Mouse (Mus musculus) spleen, postnatal 0 days (tissue): ENCODE data around the gene Ugt1a5. TPM values are rescaled to one million over a fixed set of nuclear protein-coding genes. Genes with fewer than 3 reads are reported as not detected.

Source experiments
- polyA plus RNA-seq: library from polyadenylated mRNA; unstranded; fragments of >200 nt; fragmentation: Nextera tagmentation; extraction: Ambion mirVana; gene quantifications from 2 replicates; pipeline ENCODE4 v1.2.1, GENCODE M21; 2015

The Ugt1a5 gene
- polyA plus RNA-seq, result 0.11 TPM in 1 of 2 replicates, not detected in the other

GRCm38 (mm10) chr1:88165711-88166110 lies at the start of gene Ugt1a5:
Gene Ugt1a5 (plus strand): TSS chr1:88166012.

GRCm38 (mm10) chr1:88134457-88135011 lies 31.3 kb upstream of the Ugt1a5 start, which contains the start of gene Ugt1a6a:
Gene Ugt1a6a (plus strand): TSS chr1:88134809.

GRCm38 (mm10) chr1:88200456-88200855 lies 34.6 kb downstream of the Ugt1a5 start, which contains the start of gene Ugt1a2:
Gene Ugt1a2 (plus strand): TSS chr1:88200601.

GRCm38 (mm10) chr1:88205294-88205922 lies 39.6 kb downstream of the Ugt1a5 start, which contains the start of gene Dnajb3:
Gene Dnajb3 (minus strand): TSS chr1:88205782.

GRCm38 (mm10) chr1:88211812-88212211 lies 46.0 kb downstream of the Ugt1a5 start, which contains the start of gene Ugt1a1:
Gene Ugt1a1 (plus strand): TSS chr1:88211959.

GRCm38 (mm10) chr1:88226670-88227379 lies 61.0 kb downstream of the Ugt1a5 start, which contains the start of gene Mroh2a:
Gene Mroh2a (plus strand): TSS chr1:88226986.

Other genes starting within 250 kb of the Ugt1a5 start
- gene Usp40, start 157.5 kb upstream of the Ugt1a5 start, polyA plus RNA-seq, result 7.0 and 10.0 TPM in 2 replicates
- not detected in 2 replicates for gene Ugt1a10, start 110.6 kb upstream of the Ugt1a5 start, polyA plus RNA-seq
- gene Ugt1a9, start 95.2 kb upstream of the Ugt1a5 start, polyA plus RNA-seq, result not detected in 2 replicates
- gene Ugt1a8, start 78.2 kb upstream of the Ugt1a5 start, polyA plus RNA-seq, result not detected in 2 replicates
- 7.3 and 9.5 TPM in 2 replicates for gene Ugt1a7c, start 71.0 kb upstream of the Ugt1a5 start, polyA plus RNA-seq
- gene Ugt1a6b, start 62.8 kb upstream of the Ugt1a5 start, polyA plus RNA-seq, result 0.33 and 0.45 TPM in 2 replicates
- gene Ugt1a6a, start 31.2 kb upstream of the Ugt1a5 start, polyA plus RNA-seq, result 3.0 and 5.0 TPM in 2 replicates
- 0.05 and 0.40 TPM in 2 replicates for gene Ugt1a2, start 34.6 kb downstream of the Ugt1a5 start, polyA plus RNA-seq
- gene Dnajb3, start 39.8 kb downstream of the Ugt1a5 start, polyA plus RNA-seq, result 13.2 and 15.6 TPM in 2 replicates
- gene Ugt1a1, start 45.9 kb downstream of the Ugt1a5 start, polyA plus RNA-seq, result 0.25 and 0.57 TPM in 2 replicates
- gene Mroh2a, start 61.0 kb downstream of the Ugt1a5 start, polyA plus RNA-seq, result 0.69 and 0.73 TPM in 2 replicates
- gene Hjurp, start 111.6 kb downstream of the Ugt1a5 start, polyA plus RNA-seq, result 76.6 and 78.0 TPM in 2 replicates
- gene Trpm8, start 111.6 kb downstream of the Ugt1a5 start, polyA plus RNA-seq, result not detected in 2 replicates
- 0.25 and 0.43 TPM in 2 replicates for gene Spp2, start 240.9 kb downstream of the Ugt1a5 start, polyA plus RNA-seq